Comparison of ENCODE assay signal across 17 mouse cellular contexts in the genomic region with DNA sequence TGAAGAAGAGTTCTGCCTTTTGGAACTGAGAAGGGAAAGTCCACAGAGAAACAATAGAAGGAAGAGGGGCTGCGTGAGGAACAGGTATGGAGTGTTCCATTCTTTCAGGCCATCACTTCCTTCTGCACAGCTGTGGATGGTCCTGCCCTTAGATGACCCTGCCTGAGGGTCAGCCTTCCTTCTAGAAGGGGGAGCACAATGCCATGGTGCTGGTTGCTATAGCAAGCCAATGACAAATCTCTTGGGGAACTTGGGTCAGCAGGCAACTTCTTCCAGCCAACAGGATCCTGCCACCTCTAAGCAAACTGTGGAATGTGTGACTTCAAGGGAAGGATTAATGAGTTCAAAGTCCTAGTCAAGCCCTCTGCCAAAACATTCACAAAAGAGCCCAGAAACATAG.
DNase-seq lines count a peak whose midpoint lies in the region; ATAC-seq and TF ChIP-seq lines count a peak whose summit lies in the region.
"Had no signal": no experiment of that assay in that cellular context is flagged by ENCODE, and none has a peak within 500 bp of the region (broad histone marks: within the 10 kb centered on the region; RNA-seq: fewer than 3 reads in every experiment).

No protein-coding gene starts in this region.

- H3K36me3 ChIP-seq in midbrain, postnatal 0 days (ENCODE audit: insufficient read depth, low read length): no peaks in the 10 kb centered on the region
- no peaks in the 10 kb centered on the region for H3K36me3 ChIP-seq in midbrain, embryonic 14.5 days (ENCODE audit: control insufficient read depth, insufficient read depth, low read length)
- H3K36me3 ChIP-seq: liver, embryonic 12.5 days; lung, embryonic 15.5 days had no signal

- intact Hi-C loops in heart, postnatal 14 days (cut with DNase I): no loop called here

- H3K4me2 ChIP-seq in midbrain, postnatal 0 days (ENCODE audit: low read depth, low read length, poor library complexity, severe bottlenecking): no peak overlapping the region
- H3K4me2 ChIP-seq in midbrain, embryonic 14.5 days (ENCODE audit: low read length): no peak overlapping the region
- H3K4me2 ChIP-seq: forebrain, embryonic 13.5 days; liver, embryonic 12.5 days; lung, embryonic 15.5 days had no signal

- H3K27me3 ChIP-seq in midbrain, postnatal 0 days (ENCODE audit: insufficient read depth, low read length): no peaks in the 10 kb centered on the region; the same call in 1 of the 2 replicates
- H3K27me3 ChIP-seq in midbrain, embryonic 14.5 days (ENCODE audit: control insufficient read depth, insufficient read depth, low read length): no peaks in the 10 kb centered on the region
- H3K27me3 ChIP-seq: liver, embryonic 12.5 days; lung, embryonic 15.5 days had no signal

- 75% methylated on average over 1 of the region's 1 CpGs for WGBS in midbrain, postnatal 0 days
- 94% methylated on average over 1 of the region's 1 CpGs for WGBS in midbrain, embryonic 14.5 days

- H3K27ac ChIP-seq in midbrain, postnatal 0 days (ENCODE audit: low read depth, low read length): no peak overlapping the region
- no peak overlapping the region for H3K27ac ChIP-seq in midbrain, embryonic 14.5 days (replicated peaks; ENCODE audit: low read depth, low read length)
- H3K27ac ChIP-seq: forebrain, embryonic 13.5 days; liver, embryonic 12.5 days; lung, embryonic 15.5 days had no signal

- no peaks in the 10 kb centered on the region for H3K4me1 ChIP-seq in midbrain, postnatal 0 days (ENCODE audit: insufficient read depth, low read length)
- no peaks in the 10 kb centered on the region; the same call in 1 of the 2 replicates for H3K4me1 ChIP-seq in midbrain, embryonic 14.5 days (ENCODE audit: control insufficient read depth, insufficient read depth, low read length)
- H3K4me1 ChIP-seq: liver, embryonic 12.5 days; lung, embryonic 15.5 days had no signal

- H3K4me3 ChIP-seq in midbrain, postnatal 0 days (ENCODE audit: low read depth, low read length): no peak overlapping the region
- no peak overlapping the region for H3K4me3 ChIP-seq in midbrain, embryonic 14.5 days (replicated peaks; ENCODE audit: low read depth, low read length)
- H3K4me3 ChIP-seq: forebrain, embryonic 13.5 days; liver, embryonic 12.5 days; lung, embryonic 15.5 days had no signal

- TF ChIP-seq CTCF in midbrain, postnatal 0 days (IDR thresholded peaks at IDR 0.05): no peak

- no peak for ATAC-seq in midbrain, postnatal 0 days (ENCODE audit: low FRiP score)
- no peak for ATAC-seq in midbrain, embryonic 14.5 days (ENCODE audit: low FRiP score, low TSS enrichment)
- ATAC-seq: liver, embryonic 12.5 days had no signal

- no peaks in the 10 kb centered on the region for H3K9me3 ChIP-seq in midbrain, postnatal 0 days (ENCODE audit: low read length)
- no peaks in the 10 kb centered on the region for H3K9me3 ChIP-seq in midbrain, embryonic 14.5 days (ENCODE audit: control insufficient read depth, low read length)
- H3K9me3 ChIP-seq: forebrain, embryonic 13.5 days; liver, embryonic 12.5 days; lung, embryonic 15.5 days had no signal

- no peak overlapping the region for H3K9ac ChIP-seq in midbrain, postnatal 0 days (replicated peaks; ENCODE audit: low read length, poor library complexity, severe bottlenecking)
- no peak overlapping the region for H3K9ac ChIP-seq in midbrain, embryonic 14.5 days (replicated peaks; ENCODE audit: low read length)
- H3K9ac ChIP-seq: forebrain, embryonic 13.5 days; liver, embryonic 12.5 days; lung, embryonic 15.5 days had no signal

- peak; percentile 29 for DNase-seq in adrenal gland, adult 8-10 months
- no peak for DNase-seq in adrenal gland, adult 18-20 months (ENCODE audit: low spot score in 2 of 2)
- peak; percentile 14 to 27 for DNase-seq in heart, postnatal 14 days
- no peak for DNase-seq in heart, postnatal 4 days
- peak; percentile 44 for DNase-seq in midbrain, postnatal 0 days (ENCODE audit: low spot score)
- no peak for DNase-seq in midbrain, embryonic 14.5 days
- peak; percentile 7 to 33 for DNase-seq in kidney, postnatal 4 days
- no peak for DNase-seq in spleen, postnatal 14 days (ENCODE audit: low spot score in 2 of 2)
- DNase-seq: cerebellum, adult 9-11 months; gastrocnemius, postnatal 14 days; layer of hippocampus, postnatal 36 days; left cerebral cortex, postnatal 4 days; retina, postnatal 1 day; thymus, adult 2 months had no signal

Comparison
In these comparisons a context has a peak if more than half of its experiments do, and no peak if none do; other contexts are left out.
1. DNase-seq: peak in adrenal gland, adult 8-10 months (single experiment), heart, postnatal 14 days (2 of 2), midbrain, postnatal 0 days (single experiment) and kidney, postnatal 4 days (2 of 2); none in adrenal gland, adult 18-20 months (0 of 2), heart, postnatal 4 days (single experiment), midbrain, embryonic 14.5 days (single experiment) and spleen, postnatal 14 days (0 of 2).